Mouse (Mus musculus) cerebellum, adult 2 months (tissue): Measurements from ENCODE around the gene Plekhn1.

Experiments
- CTCF ChIP-seq: fragments of 200-500 bp; IDR thresholded peaks from 2 replicates; pipeline ENCODE4 v1.5.1; 2011; ENCODE audit warnings: low read depth, mild to moderate bottlenecking, control low read depth, low read length, moderate library complexity, borderline replicate concordance; ENCODE audit not compliant: insufficient read depth
- POLR2A ChIP-seq: fragments of 200-500 bp; IDR thresholded peaks from 2 replicates; pipeline ENCODE4 v1.6.1; 2011; ENCODE audit warnings: low read length, control low read depth, borderline replicate concordance; ENCODE audit not compliant: insufficient read depth

DNA sequence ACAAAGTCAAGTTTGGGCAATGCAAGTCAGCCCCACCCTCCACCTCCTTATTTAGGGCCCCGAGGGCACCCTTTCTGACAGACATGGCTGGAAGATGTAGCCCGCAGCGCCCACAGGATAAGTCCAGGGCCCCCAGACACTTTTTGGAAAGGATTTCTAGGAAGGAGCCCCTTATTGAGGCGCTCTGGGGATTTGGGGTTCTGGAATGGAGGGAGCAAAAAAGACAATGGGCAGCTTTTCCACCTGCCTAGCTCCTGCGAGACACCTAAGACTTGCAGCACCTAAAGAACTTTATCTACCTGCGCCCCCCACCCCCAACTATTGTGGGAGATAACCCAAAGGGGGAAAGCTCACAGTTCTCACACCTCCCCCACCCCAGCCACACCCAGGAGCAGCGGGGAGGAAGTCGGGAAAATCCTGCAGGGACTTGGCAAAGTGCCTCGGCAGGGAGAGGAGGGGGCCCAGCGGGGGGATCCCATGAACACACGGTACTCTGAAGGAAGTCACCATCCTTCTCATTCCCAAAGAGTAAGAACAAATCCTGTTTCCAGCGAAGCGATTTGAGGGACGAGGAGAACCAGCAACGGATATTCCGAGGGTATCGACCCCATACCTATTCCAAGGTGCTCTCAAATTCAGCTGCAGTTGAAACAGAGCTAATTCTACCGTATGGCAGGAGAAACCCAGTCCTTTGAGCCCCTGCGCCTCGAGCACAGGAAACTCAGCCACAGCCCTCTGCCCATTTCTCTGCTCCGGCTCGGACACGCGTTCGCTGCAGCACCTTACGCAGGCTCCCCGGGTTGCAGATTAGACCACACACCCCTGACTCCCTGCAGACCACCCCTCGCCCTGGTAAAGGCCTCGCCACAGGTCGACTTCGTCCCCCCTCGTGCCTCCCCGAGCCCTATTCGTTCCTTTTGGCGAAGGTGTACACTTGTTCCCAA, 38.5 kb downstream of the Plekhn1 start:
- no peak for TF ChIP-seq POLR2A
- no peak for TF ChIP-seq CTCF
